Comparison of ENCODE assay signal across 8 mouse cellular contexts in the genomic region with DNA sequence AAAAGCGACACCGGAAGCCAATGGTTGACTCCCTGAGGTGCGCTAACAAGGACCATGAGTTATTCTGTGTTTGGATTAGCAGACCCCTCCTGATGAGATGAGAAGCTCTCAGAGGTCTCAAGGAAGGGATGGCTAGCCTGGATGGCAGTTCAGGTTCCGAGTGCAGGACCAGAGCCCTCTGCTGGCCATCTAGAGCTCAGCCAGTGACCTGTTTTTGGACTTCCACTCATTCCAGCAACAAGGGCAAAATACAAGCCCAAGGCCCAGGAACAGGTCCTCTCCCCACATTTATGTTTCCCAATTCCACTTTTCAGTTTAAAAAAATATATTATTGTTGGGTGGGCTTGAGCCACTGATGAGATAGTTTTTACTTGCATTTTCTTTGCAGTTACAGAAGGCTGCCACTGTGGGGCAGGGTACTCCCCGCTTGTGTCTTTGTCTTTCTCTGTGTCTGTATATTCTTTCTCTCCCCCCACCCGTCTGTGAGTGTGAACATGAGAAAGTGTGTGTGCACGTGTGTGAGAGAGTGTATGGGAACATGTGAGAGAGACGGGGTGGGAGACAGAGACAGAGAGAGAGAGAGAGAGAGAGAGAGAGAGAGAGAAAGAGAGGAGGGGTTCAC. TPM values are rescaled to one million over a fixed set of nuclear protein-coding genes. Genes with fewer than 3 reads are reported as not detected.
DNase-seq lines count a peak whose midpoint lies in the region; ATAC-seq lines count a peak whose summit lies in the region.

No protein-coding gene starts in this region.

- H3K4me3 ChIP-seq in embryonic facial prominence, embryonic 13.5 days: peak overlapping the region; percentile 40
- peak overlapping the region; percentile 14 for H3K4me3 ChIP-seq in hindbrain, embryonic 11.5 days (ENCODE audit: low read depth, low read length)
- peak overlapping the region; percentile 36 for H3K4me3 ChIP-seq in limb, embryonic 12.5 days (replicated peaks)
- H3K4me3 ChIP-seq in midbrain, embryonic 13.5 days (replicated peaks): peak overlapping the region; percentile 14

- no peaks in the 10 kb centered on the region for H3K27me3 ChIP-seq in embryonic facial prominence, embryonic 13.5 days
- no peaks in the 10 kb centered on the region for H3K27me3 ChIP-seq in hindbrain, embryonic 11.5 days (ENCODE audit: control insufficient read depth, insufficient read depth, low read length)
- H3K27me3 ChIP-seq in limb, embryonic 12.5 days: no peaks in the 10 kb centered on the region
- H3K27me3 ChIP-seq in midbrain, embryonic 13.5 days: 0 out of 2 replicates have a peak, but pooled peaks cover 5% of the 10 kb centered on the region

- H3K9me3 ChIP-seq in embryonic facial prominence, embryonic 13.5 days: no peaks in the 10 kb centered on the region
- no peaks in the 10 kb centered on the region for H3K9me3 ChIP-seq in hindbrain, embryonic 11.5 days (ENCODE audit: control insufficient read depth, low read length)
- no peaks in the 10 kb centered on the region for H3K9me3 ChIP-seq in limb, embryonic 12.5 days
- H3K9me3 ChIP-seq in midbrain, embryonic 13.5 days: no peaks in the 10 kb centered on the region

- H3K9ac ChIP-seq in embryonic facial prominence, embryonic 13.5 days: peak overlapping the region; percentile 54
- H3K9ac ChIP-seq in hindbrain, embryonic 11.5 days (ENCODE audit: low read depth, low read length): no peak overlapping the region
- peak overlapping the region; percentile 42; the same call in 1 of the 2 replicates for H3K9ac ChIP-seq in limb, embryonic 12.5 days (replicated peaks)
- no peak overlapping the region for H3K9ac ChIP-seq in midbrain, embryonic 13.5 days (replicated peaks)

- intact Hi-C loops in heart, postnatal 25 days (cut with DNase I): loop anchor here (5.0 kb wide), 1 partner anchor 176 kb away; the partner anchor contains the start of gene Lamb3

- WGBS in embryonic facial prominence, embryonic 13.5 days: 4% methylated on average over 8 of the region's 8 CpGs
- WGBS in hindbrain, embryonic 11.5 days: 5% methylated on average over 8 of the region's 8 CpGs
- 5% methylated on average over 8 of the region's 8 CpGs for WGBS in limb, embryonic 12.5 days
- WGBS in midbrain, embryonic 13.5 days: 6% methylated on average over 8 of the region's 8 CpGs

- peak overlapping the region; percentile 82; the same call in 1 of the 2 replicates for H3K27ac ChIP-seq in embryonic facial prominence, embryonic 13.5 days
- no peak overlapping the region for H3K27ac ChIP-seq in hindbrain, embryonic 11.5 days (ENCODE audit: low read depth, low read length)
- peak overlapping the region; percentile 81 for H3K27ac ChIP-seq in limb, embryonic 12.5 days
- no peak overlapping the region for H3K27ac ChIP-seq in midbrain, embryonic 13.5 days

- H3K36me3 ChIP-seq in embryonic facial prominence, embryonic 13.5 days: no peaks in the 10 kb centered on the region
- H3K36me3 ChIP-seq in hindbrain, embryonic 11.5 days (ENCODE audit: control insufficient read depth, insufficient read depth, low read length): no peaks in the 10 kb centered on the region
- no peaks in the 10 kb centered on the region for H3K36me3 ChIP-seq in limb, embryonic 12.5 days
- H3K36me3 ChIP-seq in midbrain, embryonic 13.5 days: no peaks in the 10 kb centered on the region

- H3K4me2 ChIP-seq in embryonic facial prominence, embryonic 13.5 days: peak overlapping the region; percentile 65
- H3K4me2 ChIP-seq in hindbrain, embryonic 11.5 days (replicated peaks; ENCODE audit: low read depth, low read length): peak overlapping the region; percentile 15
- H3K4me2 ChIP-seq in limb, embryonic 12.5 days: peak overlapping the region; percentile 56
- peak overlapping the region; percentile 35 for H3K4me2 ChIP-seq in midbrain, embryonic 13.5 days (replicated peaks)

- peak; percentile 25 to 62 for DNase-seq in heart, adult 18-20 months
- DNase-seq in heart, postnatal 25 days (ENCODE audit: low spot score): no peak
- DNase-seq in adipocyte (ENCODE audit: low spot score): peak; percentile 52
- peak; percentile 78 for DNase-seq in hindbrain, embryonic 11.5 days (ENCODE audit: low spot score)
- peak; percentile 24 for DNase-seq in testis, postnatal 14 days (ENCODE audit: low spot score)

- H3K4me1 ChIP-seq in embryonic facial prominence, embryonic 13.5 days: peaks cover 24% of the 10 kb centered on the region
- H3K4me1 ChIP-seq in hindbrain, embryonic 11.5 days (replicated peaks; ENCODE audit: control insufficient read depth, insufficient read depth, low read length): peaks cover 6% of the 10 kb centered on the region
- H3K4me1 ChIP-seq in limb, embryonic 12.5 days (replicated peaks): peaks cover 32% of the 10 kb centered on the region
- H3K4me1 ChIP-seq in midbrain, embryonic 13.5 days (replicated peaks): peaks cover 34% of the 10 kb centered on the region

- ATAC-seq in embryonic facial prominence, embryonic 13.5 days (ENCODE audit: insufficient number of reproducible peaks, insufficient read depth, low FRiP score, low TSS enrichment, low read depth): no peak
- peak; percentile 73 for ATAC-seq in hindbrain, embryonic 11.5 days (ENCODE audit: low FRiP score)
- peak; percentile 38 for ATAC-seq in limb, embryonic 12.5 days (ENCODE audit: insufficient number of reproducible peaks, insufficient read depth, low FRiP score, low TSS enrichment, low read depth)
- 0 out of 2 replicates have a peak, but pooled peaks have one; percentile 15 for ATAC-seq in midbrain, embryonic 13.5 days

RNA-seq across cellular contexts. Expression of gene Camk1g, which starts 12.9 kb away (rescaled TPM):
- total RNA-seq in heart, adult 18-20 months (2021): under 1 TPM; 0.15 to 0.22 TPM
- under 1 TPM; 0.39 to 0.62 TPM for total RNA-seq in heart, postnatal 25 days (2021)
- 22.9 and 23.7 TPM in 2 replicates for polyA plus RNA-seq in embryonic facial prominence, embryonic 13.5 days (2015; fragmentation: Nextera tagmentation; extraction: Ambion mirVana)
- 12.2 and 13.7 TPM in 2 replicates for polyA plus RNA-seq in hindbrain, embryonic 11.5 days (2014; fragmentation: Nextera tagmentation; extraction: Ambion mirVana)
- 20.2 and 21.7 TPM in 2 replicates for polyA plus RNA-seq in limb, embryonic 12.5 days (2016; fragmentation: Nextera tagmentation; extraction: Ambion mirVana)
- 42.5 and 43.0 TPM in 2 replicates for polyA plus RNA-seq in midbrain, embryonic 13.5 days (2015; fragmentation: Nextera tagmentation; extraction: Ambion mirVana)

Comparison
In these comparisons a context has a peak if more than half of its experiments do, and no peak if none do; other contexts are left out.
1. H3K27ac ChIP-seq: peak in embryonic facial prominence, embryonic 13.5 days (single experiment) and limb, embryonic 12.5 days (single experiment); none in hindbrain, embryonic 11.5 days (single experiment) and midbrain, embryonic 13.5 days (single experiment).
2. H3K4me2 ChIP-seq: peak in every context shown above with its lines; median percentile 65 in embryonic facial prominence, embryonic 13.5 days; 56 in limb, embryonic 12.5 days; 35 in midbrain, embryonic 13.5 days; 15 in hindbrain, embryonic 11.5 days.
3. H3K9ac ChIP-seq: peak in embryonic facial prominence, embryonic 13.5 days (single experiment) and limb, embryonic 12.5 days (single experiment); none in hindbrain, embryonic 11.5 days (single experiment) and midbrain, embryonic 13.5 days (single experiment).
4. Peak in every context shown above with its lines, with median percentiles within 50 percentile points of each other: H3K4me3 ChIP-seq.